Mouse (Mus musculus) cortical plate, adult 2 months (tissue): ENCODE data around the gene Dpp3. TPM values are rescaled to one million over a fixed set of nuclear protein-coding genes. Genes with fewer than 3 reads are reported as not detected.
A peak's percentile ranks its signal among the peaks of the same experiment; 100 is the strongest.

Source experiments
- H3K27ac ChIP-seq: fragments of 200-500 bp; 2 replicates; pipeline ENCODE4 v1.5.1; 2012; ENCODE audit warnings: low read length, control low read depth, inconsistent platforms; ENCODE audit not compliant: insufficient read depth
- H3K4me1 ChIP-seq: fragments of 200-500 bp; 2 replicates; pipeline ENCODE4 v1.6.1; 2011; ENCODE audit warnings: low read length; ENCODE audit not compliant: control insufficient read depth, insufficient read depth
- H3K4me3 ChIP-seq: fragments of 200-500 bp; 2 replicates; pipeline ENCODE4 v1.5.1; 2011; ENCODE audit warnings: mild to moderate bottlenecking, low read length, control low read depth; ENCODE audit not compliant: insufficient read depth
- CTCF ChIP-seq: fragments of 200-500 bp; IDR thresholded peaks from 2 replicates; pipeline ENCODE4 v1.5.1; 2011; ENCODE audit warnings: mild to moderate bottlenecking, control low read depth, low read length; ENCODE audit not compliant: insufficient read depth; ENCODE audit errors: extremely low read depth
- POLR2A ChIP-seq: fragments of 200-500 bp; IDR thresholded peaks from 2 replicates; pipeline ENCODE4 v1.6.1; 2011; ENCODE audit warnings: mild to moderate bottlenecking, low read length, control low read depth; ENCODE audit not compliant: insufficient read depth; ENCODE audit errors: extremely low read depth
- polyA plus RNA-seq: library from polyadenylated mRNA; depleted of rRNA; stranded (reverse); fragments of >200 nt; gene quantifications from 2 replicates; pipeline ENCODE4 v1.2.3, GENCODE M21; 2012

Gene Dpp3
- polyA plus RNA-seq, 1 experiment, result 51.5 TPM

DNA sequence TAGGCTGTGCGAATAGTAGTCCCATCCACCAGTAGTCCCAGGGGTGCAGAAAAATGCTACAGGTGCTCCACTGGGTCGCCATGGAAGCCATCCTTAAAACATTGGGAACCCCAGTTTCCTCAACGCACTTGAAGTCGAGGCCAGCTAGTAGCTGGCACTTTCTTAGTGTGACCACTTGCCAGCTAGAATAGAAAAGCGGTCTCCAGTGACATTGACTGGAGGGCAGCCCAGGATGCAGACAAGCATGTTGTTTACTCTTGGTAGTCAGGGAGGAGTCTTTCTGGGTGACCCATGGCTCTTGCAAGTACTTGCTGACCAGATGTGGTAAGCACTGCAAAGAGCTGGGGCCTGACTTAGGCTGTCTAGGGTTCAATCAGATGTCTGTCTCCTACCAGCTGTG is 694 bp upstream of the Dpp3 start:
- H3K4me3 ChIP-seq, result no peak overlapping the region; the same call in 1 of the 2 replicates
- no peak for TF ChIP-seq CTCF
- TF ChIP-seq POLR2A, result no peak
- no peak overlapping the region for H3K27ac ChIP-seq
- H3K4me1 ChIP-seq, result 0 out of 2 replicates have a peak, but pooled peaks cover 5% of the 10 kb centered on the region

DNA sequence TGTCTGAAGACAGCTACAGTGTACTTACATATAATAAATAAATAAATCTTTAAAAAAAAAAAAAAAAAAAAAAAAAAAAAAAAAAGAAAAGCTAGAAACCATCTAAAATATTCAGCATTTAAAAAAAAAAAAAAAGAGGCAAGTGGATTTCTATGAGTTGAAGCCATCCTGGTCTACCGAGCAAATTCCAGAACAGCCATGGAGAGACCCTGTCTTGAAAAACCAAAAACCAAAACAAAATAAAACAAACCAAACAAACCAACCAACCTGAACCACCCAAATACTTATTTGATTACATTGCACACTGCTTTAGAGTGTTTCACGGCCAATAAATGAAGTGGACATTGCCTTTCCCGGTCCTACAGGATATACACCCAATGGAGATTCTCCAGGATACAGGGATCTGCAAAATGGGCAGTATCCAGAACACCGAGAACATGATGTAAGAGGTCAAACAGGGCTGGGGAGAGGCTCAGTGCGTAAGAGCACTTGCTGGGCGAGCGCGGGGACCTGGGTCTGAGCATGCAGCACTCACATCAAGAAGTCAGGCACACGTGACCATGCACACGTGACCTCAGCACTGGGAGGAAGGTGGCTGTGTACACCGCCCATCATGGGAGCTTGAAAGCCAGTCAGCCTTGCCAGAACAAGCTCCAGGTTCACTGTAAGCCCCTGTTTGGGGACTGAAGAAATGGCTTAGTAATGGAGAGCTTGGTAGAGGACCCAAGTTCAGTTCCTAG is 2.8 kb downstream of the Dpp3 start:
- TF ChIP-seq POLR2A (no peak), CTCF (no peak)
- H3K27ac ChIP-seq, result no peak overlapping the region
- 0 out of 2 replicates have a peak, but pooled peaks cover 5% of the 10 kb centered on the region for H3K4me1 ChIP-seq
- H3K4me3 ChIP-seq, result no peak overlapping the region

DNA sequence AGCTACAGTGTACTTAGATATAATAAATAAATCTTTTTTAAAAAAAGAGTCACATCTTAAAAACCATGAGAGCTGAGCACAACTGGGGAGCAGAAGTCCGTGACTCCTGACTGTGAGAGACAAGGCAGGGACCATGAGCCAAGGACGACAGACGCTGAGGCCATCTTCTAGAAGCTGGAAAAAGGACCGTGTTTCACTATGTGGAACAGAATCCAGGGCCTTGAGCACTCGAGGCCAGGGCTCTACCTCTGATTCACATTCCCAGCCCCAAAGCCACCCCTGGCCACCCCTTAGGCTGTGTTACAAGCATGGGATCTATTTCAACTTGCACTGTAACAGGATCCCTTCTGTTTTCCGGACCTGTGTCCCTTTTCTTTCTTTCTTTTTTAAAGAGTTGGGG is 8.4 kb downstream of the Dpp3 start:
- Histone ChIP-seq H3K4me3 (no peak overlapping the region), H3K4me1 (no peaks in the 10 kb centered on the region), H3K27ac (no peak overlapping the region)
- no peak for TF ChIP-seq CTCF
- no peak for TF ChIP-seq POLR2A

DNA sequence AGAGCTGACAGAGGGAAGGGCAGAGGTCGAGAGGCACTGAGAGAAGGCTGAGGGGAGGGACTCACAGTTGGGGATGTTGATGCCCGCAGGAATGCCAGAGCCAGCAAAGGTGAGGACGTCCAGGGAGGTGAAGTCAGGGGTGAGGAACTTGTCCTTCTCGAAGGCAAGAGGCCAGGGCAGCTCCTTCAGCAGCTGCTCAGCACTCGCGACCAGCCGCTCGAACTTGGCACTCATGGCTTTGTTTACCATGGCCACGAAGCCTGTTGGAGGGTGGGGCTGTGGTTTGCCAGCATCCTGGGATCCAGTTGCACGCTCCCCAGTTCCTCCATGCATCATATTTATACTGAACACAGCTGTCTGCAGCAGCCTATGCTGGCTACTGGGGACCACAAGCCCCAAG is 11.3 kb downstream of the Dpp3 start:
- Histone ChIP-seq H3K4me3 (no peak overlapping the region), H3K27ac (no peak overlapping the region), H3K4me1 (no peaks in the 10 kb centered on the region)
- TF ChIP-seq POLR2A (no peak), CTCF (no peak)

DNA sequence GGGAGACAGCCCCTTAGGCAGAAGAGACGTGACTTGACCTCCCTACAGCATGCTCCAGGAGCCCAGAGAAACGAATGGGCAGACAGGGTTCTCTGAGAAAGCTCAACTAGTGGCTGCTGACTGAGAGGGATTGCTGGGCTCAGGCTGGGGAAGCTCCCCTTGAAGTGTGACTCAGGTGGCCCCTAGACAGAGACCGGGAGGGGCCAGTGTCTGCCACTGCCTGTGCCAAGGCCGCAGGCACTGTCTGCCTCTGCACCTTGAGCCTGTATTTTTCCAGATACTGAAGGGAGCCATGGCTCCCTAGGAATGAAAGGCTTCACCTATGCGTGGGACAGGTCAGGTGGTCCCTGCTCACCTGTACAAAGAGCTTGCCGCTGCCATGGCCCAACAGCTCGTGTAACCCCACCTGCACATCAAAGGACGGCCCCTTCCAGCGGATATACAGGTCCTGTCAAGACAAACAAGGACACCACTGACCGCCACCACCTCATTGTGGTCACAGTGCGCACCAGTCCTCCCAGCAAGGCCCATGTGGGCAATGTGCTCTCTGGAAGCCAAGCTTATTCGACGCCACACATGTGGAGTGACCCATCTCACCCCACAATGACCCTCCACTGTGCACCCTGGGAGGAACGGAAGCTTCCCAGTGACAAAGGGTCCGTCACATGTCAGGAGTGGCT is 12.0 kb downstream of the Dpp3 start:
- Histone ChIP-seq H3K4me3 (no peak overlapping the region), H3K27ac (no peak overlapping the region), H3K4me1 (no peaks in the 10 kb centered on the region)
- TF ChIP-seq POLR2A (no peak), CTCF (no peak)

DNA sequence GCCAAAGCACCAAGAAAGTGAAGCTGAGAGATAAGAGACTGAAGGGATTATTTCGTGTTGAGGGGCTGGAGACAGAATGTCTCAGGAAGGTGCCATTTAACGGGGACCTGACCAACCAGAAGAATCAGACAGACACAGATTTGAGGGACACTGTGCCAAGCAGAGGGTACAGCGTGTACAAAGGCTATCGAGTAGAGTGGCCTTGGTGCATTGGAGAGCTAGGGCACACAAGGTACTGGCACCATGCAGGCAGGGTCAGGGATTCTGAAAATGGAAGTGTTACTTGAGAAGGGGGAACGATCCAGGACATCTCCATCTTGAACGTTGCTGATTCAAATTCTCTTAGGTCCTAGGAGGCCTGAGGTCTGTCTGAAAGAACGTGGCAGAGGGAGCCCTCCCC is 18.7 kb downstream of the Dpp3 start:
- H3K4me3 ChIP-seq, result no peak overlapping the region
- TF ChIP-seq POLR2A (no peak), CTCF (no peak)
- no peak overlapping the region for H3K27ac ChIP-seq
- H3K4me1 ChIP-seq, result peaks cover 3% of the 10 kb centered on the region; the same call in 1 of the 2 replicates

DNA sequence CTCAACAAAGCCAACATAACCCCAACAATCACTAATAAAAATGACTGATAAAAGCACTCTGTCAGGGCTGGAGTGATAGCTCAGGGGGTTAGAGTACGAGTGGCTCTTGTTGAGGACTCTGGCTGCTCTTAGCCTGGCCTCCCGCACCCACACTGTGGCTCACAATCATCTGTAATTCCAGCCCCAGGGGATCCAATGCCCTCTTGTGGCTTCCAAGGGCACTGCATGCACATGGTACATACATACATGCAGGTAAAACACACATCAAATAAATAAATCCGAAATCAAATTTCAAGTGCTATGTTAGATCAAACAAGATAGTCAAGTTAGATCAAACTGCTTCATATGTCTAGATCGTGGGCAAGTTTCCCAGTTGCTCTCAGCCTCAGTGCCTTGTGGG is 20.0 kb downstream of the Dpp3 start:
- TF ChIP-seq POLR2A, result no peak
- peak; percentile 39 for TF ChIP-seq CTCF
- Histone ChIP-seq H3K27ac (no peak overlapping the region), H3K4me1 (peaks cover 3% of the 10 kb centered on the region; the same call in 1 of the 2 replicates)

DNA sequence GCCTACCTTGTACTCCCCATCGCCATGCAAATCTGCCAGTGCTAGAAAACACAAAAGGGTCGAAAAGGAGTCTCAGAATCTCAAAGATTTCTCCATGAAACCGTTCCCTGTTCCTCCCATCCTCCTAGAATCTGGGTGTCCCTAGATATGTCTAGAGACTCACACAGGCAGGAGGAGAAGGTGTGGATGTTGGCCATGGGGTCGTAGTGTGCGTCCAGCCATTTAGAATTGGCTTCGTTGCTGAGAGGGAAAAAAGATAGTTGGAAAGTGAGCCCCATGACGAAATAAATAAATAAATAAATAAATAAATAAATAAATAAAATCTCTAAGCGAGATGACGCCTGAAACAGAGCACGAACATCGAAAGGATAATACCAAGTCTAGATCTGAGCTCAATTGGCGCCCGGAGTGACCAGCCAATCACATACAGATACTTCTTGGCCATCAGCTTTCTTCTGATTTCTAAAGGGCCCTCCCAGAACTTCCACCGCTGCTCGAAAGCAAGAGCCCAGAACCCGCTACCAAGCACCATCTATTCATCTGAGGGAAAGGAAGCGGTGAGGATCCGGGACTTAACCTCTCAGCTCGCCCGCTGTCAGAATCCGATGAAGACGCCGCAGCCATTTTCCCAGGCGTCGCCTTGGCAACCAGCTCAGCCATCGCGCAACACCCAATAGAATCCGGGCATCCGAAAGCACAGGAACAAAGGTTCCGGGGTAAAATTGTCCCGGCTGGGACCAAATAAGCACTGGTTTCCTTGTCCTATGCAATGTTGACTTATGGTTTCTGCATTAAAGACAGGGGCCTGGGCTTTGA is 21.9 kb downstream of the Dpp3 start, which contains the start of gene Bbs1:
Bbs1 (minus strand) TSS at position 650 of the 816 bp plus-strand sequence.
- Histone ChIP-seq H3K27ac (no peak within 1 kb of the TSS), H3K4me3 (peak within 1 kb of the TSS; percentile 86), H3K4me1 (peaks cover 3% of the 10 kb centered on the region; the same call in 1 of the 2 replicates)
- no peak for TF ChIP-seq CTCF
- TF ChIP-seq POLR2A, result peak; percentile 67

More for the DNA sequence above, 20.0 kb downstream of the Dpp3 start:
- no peak overlapping the region for H3K4me3 ChIP-seq

DNA sequence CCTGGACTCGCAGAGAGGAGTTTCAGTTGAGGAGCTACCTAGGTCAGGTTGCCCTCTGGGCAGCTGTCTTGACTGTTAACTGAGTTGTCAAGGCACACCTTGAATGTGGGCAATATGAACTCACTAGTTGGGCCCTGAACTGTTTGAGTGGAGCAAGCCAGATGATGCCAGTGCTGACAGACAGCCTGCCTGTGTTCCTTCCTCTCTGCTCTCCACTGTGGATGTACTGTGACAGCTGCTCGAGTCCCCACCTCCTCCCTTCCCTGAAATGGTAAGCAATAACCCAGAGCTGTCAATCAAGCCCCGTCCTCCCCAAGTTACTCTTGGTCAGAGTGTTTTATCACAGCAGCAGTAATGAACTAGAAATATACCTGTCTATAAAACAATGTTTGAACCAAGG is 28.2 kb downstream of the Dpp3 start:
- no peaks in the 10 kb centered on the region for H3K4me1 ChIP-seq
- no peak overlapping the region for H3K27ac ChIP-seq
- TF ChIP-seq CTCF (no peak), POLR2A (no peak)
- H3K4me3 ChIP-seq, result no peak overlapping the region

DNA sequence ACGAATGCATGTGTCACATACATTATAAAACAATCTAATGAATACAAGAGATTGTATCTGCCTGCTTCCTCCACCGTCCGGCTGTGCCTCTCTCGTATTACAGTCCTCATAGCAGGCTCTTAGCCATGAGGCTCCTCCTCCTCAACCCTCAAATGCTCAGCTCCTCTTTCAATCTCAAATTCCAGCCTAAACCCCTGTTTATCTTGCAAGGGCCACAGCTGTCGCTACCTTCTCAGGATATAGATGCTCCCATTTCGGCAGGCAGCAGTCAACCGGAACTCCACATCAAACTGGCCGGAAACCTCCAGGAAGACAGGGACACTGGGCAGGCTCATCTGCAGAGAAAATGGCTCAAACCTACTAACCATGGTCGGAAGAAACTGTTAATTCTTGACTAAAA is 29.1 kb downstream of the Dpp3 start:
- Histone ChIP-seq H3K4me3 (no peak overlapping the region), H3K4me1 (no peaks in the 10 kb centered on the region), H3K27ac (no peak overlapping the region)
- no peak for TF ChIP-seq CTCF
- no peak for TF ChIP-seq POLR2A
